Mouse (Mus musculus): Measurements from ENCODE around the gene Syngr1.

The Syngr1 gene

GRCm38 (mm10) chr15:80148565-80148964 lies 57.4 kb downstream of the Syngr1 start:
- DNase-seq: no peak

GRCm38 (mm10) chr15:80149517-80149916 lies 58.4 kb downstream of the Syngr1 start:
- no peak for DNase-seq

DNA sequence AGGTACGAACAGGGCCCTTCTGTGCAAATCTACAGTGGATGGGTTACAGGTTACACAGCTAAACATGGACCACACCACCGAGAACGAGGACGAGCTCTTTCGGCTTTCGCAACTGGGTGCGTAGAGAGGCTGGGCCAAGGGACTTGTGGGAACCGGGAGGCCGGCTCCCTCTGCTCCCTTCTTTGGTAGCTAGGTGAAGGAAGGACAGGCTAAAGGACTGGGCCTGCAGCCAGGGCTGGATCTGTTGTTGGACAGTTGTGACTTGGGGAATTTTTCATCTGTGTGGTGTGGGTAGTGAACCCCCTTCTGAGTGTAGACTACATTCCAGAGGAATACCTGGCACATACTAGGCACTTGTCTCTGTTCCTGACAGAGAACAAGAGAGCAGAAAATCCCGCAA lies 61.5 kb downstream of the Syngr1 start:
- DNase-seq: no peak

- DNase-seq: no peak
Measured at GRCm38 (mm10) chr15:80153757-80154156, 62.6 kb downstream of the Syngr1 start.

DNA sequence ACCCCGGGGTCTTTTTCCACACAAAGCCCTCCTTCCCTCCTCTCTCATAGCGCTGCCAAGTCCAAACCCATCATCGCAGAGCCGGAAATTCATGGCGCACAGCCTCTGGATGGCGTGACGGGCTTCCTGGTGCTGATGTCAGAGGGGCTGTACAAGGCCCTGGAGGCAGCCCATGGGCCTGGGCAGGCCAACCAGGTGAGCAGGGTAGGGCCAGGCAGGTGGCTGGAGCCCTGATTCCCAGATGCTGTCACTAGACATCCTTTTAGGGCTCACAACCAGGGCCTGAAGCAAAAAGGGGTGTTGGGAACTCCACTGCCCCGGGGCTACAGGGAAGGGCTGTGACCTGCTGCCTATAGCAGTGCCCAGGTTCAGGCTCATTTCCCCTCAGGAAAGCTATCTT lies 64.6 kb downstream of the Syngr1 start:
- DNase-seq: no peak

DNA sequence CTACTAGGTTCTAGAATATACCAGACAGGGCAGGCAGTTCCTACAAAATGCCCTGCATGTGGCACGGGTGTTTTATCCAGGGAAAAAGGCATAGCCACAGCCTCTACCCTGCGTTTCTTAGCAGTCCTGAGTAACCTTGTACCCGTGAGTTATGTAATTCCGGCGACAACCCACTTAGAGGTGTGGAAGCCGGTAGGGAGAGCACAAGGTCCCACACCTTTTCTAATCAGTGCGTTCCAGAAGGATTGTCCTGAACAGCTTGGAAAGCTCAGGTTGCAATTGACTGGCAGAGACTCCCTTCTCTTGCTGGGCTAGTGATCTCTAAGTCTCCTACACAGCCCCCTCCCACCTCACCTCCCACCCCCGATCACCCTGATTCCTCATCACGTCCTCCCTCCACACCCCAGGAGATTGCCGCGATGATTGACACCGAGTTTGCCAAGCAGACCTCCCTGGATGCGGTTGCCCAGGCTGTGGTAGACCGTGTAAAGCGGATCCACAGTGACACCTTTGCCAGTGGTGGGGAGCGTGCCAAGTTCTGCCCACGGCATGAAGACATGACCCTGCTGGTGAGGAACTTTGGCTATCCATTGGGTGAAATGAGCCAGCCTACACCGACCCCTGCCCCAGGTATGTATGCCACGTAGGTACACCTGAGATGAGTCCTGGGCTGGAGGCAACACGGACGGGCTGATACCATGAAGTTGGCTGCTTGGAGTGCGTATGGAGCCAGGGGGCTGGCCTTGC lies 66.2 kb downstream of the Syngr1 start:
- no peak for DNase-seq

DNA sequence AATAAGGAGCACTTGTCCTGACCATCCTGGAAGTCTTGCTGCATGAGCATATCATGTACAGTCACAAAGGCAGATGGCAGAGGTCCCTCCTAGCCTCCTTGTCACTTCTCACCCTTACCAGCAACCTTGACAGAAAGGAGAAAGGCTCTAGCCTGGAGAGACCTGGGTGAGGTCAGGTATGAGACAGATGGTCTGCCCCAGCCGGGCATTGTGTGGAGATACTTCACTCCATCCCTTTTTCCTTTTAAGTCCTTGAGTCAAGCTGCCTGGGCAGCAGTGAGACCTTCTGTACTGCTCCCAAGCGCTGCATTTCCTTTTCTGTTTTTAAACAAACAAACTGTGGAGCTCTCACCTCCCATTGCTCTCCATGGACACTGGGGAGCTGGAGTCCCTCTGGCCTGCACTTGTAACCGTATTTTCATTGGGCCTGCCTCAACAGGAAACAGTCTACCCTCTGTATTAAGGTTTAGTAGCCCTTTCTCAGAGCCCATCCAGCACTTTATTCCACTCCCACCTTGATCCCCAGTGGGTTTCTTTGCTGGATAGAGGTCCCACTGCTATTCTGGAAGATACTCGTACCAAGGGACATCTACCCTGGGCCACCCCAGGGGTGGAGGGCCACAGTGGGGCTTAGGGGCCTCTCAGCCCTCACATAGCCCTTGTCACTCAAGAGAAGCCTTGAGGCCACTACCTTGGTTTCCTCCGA lies 67.0 kb downstream of the Syngr1 start:
- no peak for DNase-seq

DNA sequence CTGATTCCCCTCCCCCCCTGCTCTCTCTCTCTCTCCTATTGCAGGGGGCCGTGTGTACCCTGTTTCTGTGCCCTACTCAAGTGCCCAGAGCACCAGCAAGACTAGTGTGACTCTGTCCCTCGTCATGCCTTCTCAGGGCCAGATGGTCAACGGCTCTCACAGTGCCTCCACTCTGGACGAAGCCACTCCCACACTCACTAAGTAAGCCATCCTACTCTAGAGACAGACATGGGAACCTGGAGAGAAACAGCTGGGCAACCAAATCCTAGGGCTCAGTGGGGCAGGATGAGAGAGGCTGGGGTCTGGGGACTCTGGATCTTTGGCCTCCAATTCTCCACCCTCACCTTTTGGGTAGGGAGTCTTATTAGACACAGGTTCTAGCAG lies 67.6 kb downstream of the Syngr1 start:
- no peak for DNase-seq

- DNase-seq: no peak
Measured at GRCm38 (mm10) chr15:80159286-80159901, 68.3 kb downstream of the Syngr1 start.

DNA sequence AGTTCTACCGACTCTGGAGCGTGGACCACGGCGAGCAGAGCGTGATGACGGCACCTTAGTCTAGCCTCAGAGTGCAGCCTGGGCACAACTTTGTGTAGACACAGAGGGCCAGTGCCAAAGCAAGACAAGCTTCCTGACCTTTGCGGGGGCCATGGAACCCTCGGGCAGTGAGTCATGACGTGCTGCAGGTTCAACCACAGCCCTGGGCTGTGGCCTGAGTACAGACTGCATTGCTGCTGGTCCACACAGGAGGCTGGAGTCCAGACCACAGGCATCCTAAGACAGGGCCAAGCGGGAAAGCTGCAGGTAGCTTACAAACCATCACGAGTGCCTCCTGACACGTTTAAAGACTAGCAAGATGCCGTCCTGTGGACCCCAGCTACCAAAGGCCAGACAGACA lies 69.1 kb downstream of the Syngr1 start:
- DNase-seq: no peak

- DNase-seq: no peak
Measured at GRCm38 (mm10) chr15:80160726-80161125, 69.6 kb downstream of the Syngr1 start.

DNA sequence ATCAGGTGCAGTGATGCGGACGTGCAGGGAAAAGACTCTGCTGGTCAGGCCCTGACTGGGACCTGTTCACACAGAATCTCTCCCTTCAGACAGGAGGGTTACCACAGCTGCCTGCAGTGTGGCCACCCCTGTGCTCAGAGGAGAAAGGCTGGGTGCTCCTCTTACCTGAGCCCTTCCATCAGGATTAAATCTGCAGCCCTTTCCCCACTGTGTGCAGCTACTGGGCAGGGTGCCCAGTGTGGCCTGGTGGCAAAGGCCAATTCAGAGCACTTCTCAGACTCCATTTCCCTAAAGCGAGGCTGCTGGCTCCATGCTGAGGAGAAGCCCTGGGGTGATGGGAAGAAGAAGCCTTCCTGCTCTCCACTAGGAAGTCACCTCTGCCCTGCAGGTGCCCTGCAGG lies 70.1 kb downstream of the Syngr1 start:
- DNase-seq: no peak

- DNase-seq: no peak
Measured at GRCm38 (mm10) chr15:80162401-80162964, 71.3 kb downstream of the Syngr1 start.

- DNase-seq: no peak
Measured at GRCm38 (mm10) chr15:80163274-80163673, 72.1 kb downstream of the Syngr1 start.

DNA sequence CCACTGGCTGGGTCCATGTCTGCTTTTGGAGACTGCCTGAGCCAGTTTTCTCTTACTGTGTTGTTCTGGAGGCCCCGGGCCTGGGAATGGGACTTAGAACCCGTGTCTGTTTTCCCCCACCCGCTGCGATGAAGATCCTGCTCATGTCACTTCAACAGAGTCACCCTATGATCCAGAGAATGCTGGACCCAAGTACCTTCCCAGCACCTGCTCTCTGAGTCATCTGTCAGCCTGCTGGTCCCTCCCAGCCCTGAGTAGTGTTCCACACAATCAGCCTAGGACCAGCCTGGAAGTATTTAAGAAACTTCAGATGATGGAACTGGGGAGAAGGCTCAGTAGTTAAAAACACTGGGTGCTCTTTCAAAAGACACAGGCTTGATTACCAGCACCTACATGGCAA lies 72.6 kb downstream of the Syngr1 start:
- no peak for DNase-seq

- no peak for DNase-seq
Measured at GRCm38 (mm10) chr15:80165396-80165795, 74.3 kb downstream of the Syngr1 start.
